Mouse (Mus musculus): ENCODE data around the gene Pof1b. TPM values are rescaled to one million over a fixed set of nuclear protein-coding genes. Genes with fewer than 3 reads are reported as not detected.

Pof1b gene
- polyA plus RNA-seq, 1 experiment from 2014 or later: 0.14 TPM

Other genes with a start within 250 kb of the Pof1b start
- not detected in 2 replicates for gene 2010106E10Rik, start 203.4 kb downstream of the Pof1b start, polyA plus RNA-seq (2014; fragmentation: Nextera tagmentation; extraction: Ambion mirVana)
- 8.6 and 11.8 TPM in 2 replicates for gene Zfp711, start 98.1 kb downstream of the Pof1b start, polyA plus RNA-seq (2014; fragmentation: Nextera tagmentation; extraction: Ambion mirVana)

Measured in heart, embryonic 11.5 days (tissue).